Mouse (Mus musculus) adrenal gland, adult 18-20 months (tissue): ENCODE data around the gene Srsf3. TPM values are rescaled to one million over a fixed set of nuclear protein-coding genes. Genes with fewer than 3 reads are reported as not detected.
A peak's percentile ranks its signal among the peaks of the same experiment; 100 is the strongest.
"Not testable (repeated sequence)": the region's sequence is repeated elsewhere in the genome, so short reads cannot be mapped to it uniquely, and the experiment has no call there.

Experiments
- DNase-seq, 2 experiments: peaks; one replicate each; pipeline ENCODE4 v3.0.0; 2021 to 2022; ENCODE audit warnings: low spot score in 2 of 2
- long read RNA-seq, 2 experiments: library from polyadenylated mRNA; stranded (forward); transcript quantifications; one replicate each; pipeline ENCODE4 v2.0.0; 2021
- total RNA-seq, 2 experiments: library from RNA; stranded (reverse); gene quantifications; 1 replicate in 1 of 2; 2 replicates in 1 of 2; pipeline ENCODE4 v1.2.3; 2021

Srsf3 gene
- total RNA-seq, result 100 to 1,000 TPM; 113 to 119 TPM
- long read RNA-seq, experiment 1, transcript Srsf3-202 (6 exons, 2,618 nt), result major isoform, 61 of 78 reads
- long read RNA-seq, experiment 1, transcript Srsf3-201 (7 exons, 2,594 nt), result minor isoform, 6 of 78 reads
- long read RNA-seq, experiment 1, partial matches to known transcripts, result 1 of 78 reads
- long read RNA-seq, experiment 1, other reads (novel, unspliced or antisense), result 9 of 78 reads
- long read RNA-seq, experiment 2, transcript Srsf3-201 (7 exons, 2,594 nt), result minor isoform, 8 of 255 reads
- long read RNA-seq, experiment 2, transcript Srsf3-202 (6 exons, 2,618 nt), result major isoform, 225 of 255 reads
- long read RNA-seq, experiment 2, partial matches to known transcripts, result 5 of 255 reads
- long read RNA-seq, experiment 2, other reads (novel, unspliced or antisense), result 15 of 255 reads

GRCm38 (mm10) chr17:29032274-29033069, at the start of gene Srsf3:
Srsf3 (plus strand) TSS chr17:29032628.
- peak; percentile 97 to 98 for DNase-seq

DNA sequence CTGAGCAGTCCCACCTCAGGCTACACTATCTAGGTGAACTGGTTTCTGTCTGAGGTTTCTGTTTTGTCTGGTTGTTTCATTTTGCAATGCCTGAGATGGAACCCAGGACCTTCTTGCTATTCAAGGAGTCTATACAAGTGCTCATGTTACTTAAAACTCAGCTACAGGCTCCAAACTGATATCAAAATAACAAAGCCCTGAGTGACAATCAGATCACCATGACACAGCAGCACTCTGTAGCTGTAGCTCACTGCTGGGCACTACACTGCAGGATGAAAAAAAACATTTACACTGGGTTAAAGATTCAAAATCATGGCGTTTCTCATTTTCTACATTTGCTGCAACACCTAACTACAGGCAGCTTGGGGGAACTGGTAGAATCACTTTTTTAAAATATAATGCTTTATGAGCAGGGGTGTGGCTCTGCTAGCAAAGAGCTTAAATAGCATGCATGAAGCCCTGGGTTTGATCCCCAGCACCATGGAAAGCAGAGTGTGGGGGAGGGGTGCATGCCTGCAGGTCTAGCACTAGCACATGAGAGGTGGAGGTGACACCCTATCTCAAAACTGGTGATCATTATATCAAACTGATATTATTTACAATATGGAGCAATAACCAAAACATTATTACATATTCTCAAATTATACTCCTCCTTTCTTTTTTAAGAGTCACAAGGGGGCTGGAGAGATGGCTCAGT, 47.6 kb upstream of the Srsf3 start:
- no peak for DNase-seq

DNA sequence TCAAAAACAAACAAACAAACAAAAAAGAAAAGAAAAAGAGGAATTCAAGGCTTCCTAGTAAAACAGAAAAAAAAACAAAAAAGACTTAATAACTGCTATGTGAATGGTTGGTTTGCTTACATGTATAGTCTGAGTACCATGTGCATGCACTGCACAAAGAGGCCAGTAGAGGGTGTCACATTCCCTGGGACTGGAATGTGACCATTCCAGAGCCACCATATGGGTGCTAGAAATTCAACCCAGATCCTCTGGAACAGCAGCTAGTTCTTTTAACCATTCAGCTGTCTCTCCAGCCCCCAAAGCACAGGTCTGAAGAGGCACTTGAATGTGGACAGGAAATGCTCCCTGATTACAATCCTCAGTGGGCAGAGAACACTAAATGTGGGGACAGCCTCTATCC, 45.6 kb upstream of the Srsf3 start:
- peak in 1 of 2 experiments; percentile 40 for DNase-seq

DNA sequence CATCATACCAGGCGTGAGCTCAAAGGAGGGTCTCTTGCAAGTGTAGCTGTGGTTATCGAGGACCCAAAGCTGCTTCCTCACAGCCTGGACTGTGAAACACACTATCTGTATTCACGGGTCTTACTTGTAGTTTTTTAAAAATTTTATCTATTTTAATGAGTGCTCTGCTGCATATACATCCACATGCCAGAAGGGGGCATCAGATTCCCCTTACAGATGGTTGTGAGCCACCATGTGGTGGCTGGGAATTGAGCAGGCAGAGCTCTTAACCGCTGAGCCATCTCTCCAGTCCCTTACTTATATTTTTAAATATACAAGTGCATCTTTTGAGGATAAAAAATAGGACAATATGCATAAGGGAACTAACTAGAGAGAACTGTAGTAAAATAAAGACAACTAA, 44.7 kb upstream of the Srsf3 start:
- peak in 1 of 2 experiments; percentile 14 for DNase-seq

- no peak for DNase-seq
Observed at GRCm38 (mm10) chr17:28988291-28988690, 44.1 kb upstream of the Srsf3 start.

GRCm38 (mm10) chr17:28988996-28989395, 43.4 kb upstream of the Srsf3 start:
- no peak for DNase-seq

- DNase-seq, result no peak
Observed at GRCm38 (mm10) chr17:28990060-28990459, 42.4 kb upstream of the Srsf3 start.

GRCm38 (mm10) chr17:28991286-28991685, 41.1 kb upstream of the Srsf3 start:
- no peak for DNase-seq

DNA sequence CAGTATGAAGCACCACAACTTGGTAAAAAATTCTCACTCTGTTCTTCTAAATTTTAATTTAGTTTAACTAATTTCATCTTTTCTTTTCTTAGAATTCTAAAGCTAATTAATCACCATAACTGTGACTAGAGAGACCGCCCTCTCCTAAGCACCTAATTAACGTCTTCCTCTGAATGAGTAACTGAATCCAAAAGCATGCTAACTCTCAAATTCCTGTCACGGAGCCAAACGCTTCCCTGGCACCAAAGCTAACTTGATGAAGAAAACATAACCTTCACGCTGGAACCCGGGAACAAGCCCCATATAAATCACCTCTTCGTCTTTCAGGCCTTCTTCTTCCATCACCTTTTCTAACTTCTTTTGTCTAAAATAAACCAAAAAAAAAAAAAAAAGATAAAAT, 40.3 kb upstream of the Srsf3 start:
- DNase-seq, result no peak

GRCm38 (mm10) chr17:28993004-28993403, 39.4 kb upstream of the Srsf3 start:
- DNase-seq, result not testable (repeated sequence)

DNA sequence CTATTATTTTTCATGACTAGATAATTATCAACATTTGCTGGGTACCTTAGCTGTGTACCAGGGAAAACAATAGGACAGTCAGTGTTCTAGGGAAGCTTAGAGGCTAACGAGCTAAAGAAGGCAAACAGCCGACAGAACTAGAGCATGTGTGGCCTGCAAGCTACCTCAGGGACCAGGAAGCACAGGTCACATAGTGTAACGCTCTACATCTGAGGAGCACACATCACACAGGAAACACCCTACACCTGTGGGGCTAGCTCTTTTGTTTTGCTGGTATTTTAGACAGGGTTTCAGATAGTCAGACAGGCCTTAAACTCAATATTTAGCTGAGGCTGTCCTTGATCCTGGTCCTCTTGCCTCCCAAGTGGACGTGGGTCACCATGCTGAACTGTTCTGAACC, 37.8 kb upstream of the Srsf3 start:
- no peak for DNase-seq

- no peak for DNase-seq
Observed at GRCm38 (mm10) chr17:29000465-29000864, 32.0 kb upstream of the Srsf3 start.

DNA sequence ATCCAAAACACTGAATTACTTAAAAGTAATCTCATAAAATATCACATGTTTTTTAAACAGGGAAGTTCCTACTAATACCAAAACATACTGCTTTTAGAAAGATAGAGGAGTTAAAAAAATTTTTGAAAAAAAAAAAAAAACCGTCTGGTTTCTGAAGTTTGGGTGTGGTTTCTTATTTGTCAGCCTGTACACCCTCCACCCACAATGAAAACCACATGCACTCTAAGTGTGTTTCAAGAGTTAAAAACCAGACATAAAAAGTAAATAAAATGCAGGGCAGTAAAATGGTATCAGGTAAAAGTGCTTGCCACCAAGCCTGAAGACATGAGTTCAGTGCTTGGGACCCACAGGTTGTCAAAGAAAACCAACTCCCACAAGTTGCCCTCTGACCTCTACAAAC, 28.7 kb upstream of the Srsf3 start:
- no peak for DNase-seq

- DNase-seq, result no peak
Observed at GRCm38 (mm10) chr17:29005002-29005401, 27.4 kb upstream of the Srsf3 start.

GRCm38 (mm10) chr17:29006812-29007211, 25.6 kb upstream of the Srsf3 start:
- DNase-seq, result no peak

- DNase-seq, result peak in 1 of 2 experiments; percentile 41
Observed at GRCm38 (mm10) chr17:29007243-29007640, 25.2 kb upstream of the Srsf3 start.

- DNase-seq, result peak; percentile 98
Observed at GRCm38 (mm10) chr17:29007641-29008325, 24.6 kb upstream of the Srsf3 start, which contains the start of gene Stk38. Stk38 (minus strand) TSS chr17:29007995.

GRCm38 (mm10) chr17:29008326-29008650, 24.1 kb upstream of the Srsf3 start:
- no peak for DNase-seq

DNA sequence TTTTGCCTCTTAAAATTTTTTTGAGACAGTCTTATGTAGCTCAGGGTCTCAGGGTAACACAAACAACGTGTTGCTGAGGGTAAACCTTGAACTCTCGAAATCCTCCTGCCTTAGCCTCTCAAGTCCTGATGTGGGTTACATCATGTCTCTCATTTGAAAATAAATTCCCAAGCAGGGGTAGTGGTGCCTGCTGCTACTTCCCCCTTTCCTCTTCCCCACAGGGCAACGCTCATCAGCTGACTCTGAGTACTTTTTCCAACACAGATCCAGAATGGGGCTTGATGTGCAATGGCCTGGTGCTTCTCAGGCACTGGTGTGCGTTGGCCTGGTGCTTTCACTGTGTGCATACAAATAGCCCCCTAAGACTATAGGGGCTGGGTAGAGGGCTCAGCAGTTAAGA, 23.2 kb upstream of the Srsf3 start:
- DNase-seq, result no peak

DNA sequence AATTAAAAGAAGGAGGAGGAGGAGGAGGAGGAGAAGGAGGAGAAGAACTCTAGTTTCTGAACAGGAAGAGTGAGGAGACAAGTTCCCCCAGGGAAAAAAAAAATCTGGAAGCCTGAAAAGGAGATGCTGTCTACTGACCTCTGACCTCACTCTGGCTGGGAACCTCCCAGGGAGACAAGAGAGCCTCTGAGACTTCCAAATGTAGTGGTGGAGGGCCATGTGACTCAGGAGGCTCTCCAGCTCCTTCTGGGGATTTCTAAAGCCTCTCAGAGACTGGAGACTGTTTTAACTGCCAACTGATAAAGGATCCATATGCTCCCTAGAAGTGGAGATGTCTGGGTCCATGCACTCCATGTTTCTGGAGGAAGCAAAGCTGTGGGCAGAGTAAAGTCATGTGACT, 18.2 kb upstream of the Srsf3 start:
- no peak for DNase-seq

- DNase-seq, result peak; percentile 33 to 47
Observed at GRCm38 (mm10) chr17:29015638-29016037, 16.8 kb upstream of the Srsf3 start.
